Mouse (Mus musculus): ENCODE data around the gene Spg21. TPM values are rescaled to one million over a fixed set of nuclear protein-coding genes. Genes with fewer than 3 reads are reported as not detected.

The Spg21 gene
- 93.6 and 101 TPM in 2 replicates for polyA plus RNA-seq (2016; fragmentation: Nextera tagmentation; extraction: Ambion mirVana)

GRCm38 (mm10) chr9:65460732-65461442 is at the start of gene Spg21:
TSS of gene Spg21 (plus strand) at chr9:65460947.
- no peaks in the 10 kb centered on the region for H3K27me3 ChIP-seq (ENCODE audit: low read depth, poor library complexity, severe bottlenecking)
- under 1% methylated on average over 53 of the region's 53 CpGs for WGBS
- H3K27ac ChIP-seq (replicated peaks), result peak within 1 kb of the TSS; percentile 91
- DNase-seq (ENCODE audit: low spot score), result peak; percentile 98
- peak within 1 kb of the TSS; percentile 94 for H3K4me3 ChIP-seq
- no peaks in the 10 kb centered on the region for H3K9me3 ChIP-seq (replicated peaks)
- H3K36me3 ChIP-seq, result peaks cover 17% of the 10 kb centered on the region
- peaks cover 22% of the 10 kb centered on the region for H3K4me1 ChIP-seq

GRCm38 (mm10) chr9:65411326-65411725 is 49.4 kb upstream of the Spg21 start:
- Histone ChIP-seq H3K27me3 (ENCODE audit: low read depth, poor library complexity, severe bottlenecking) (no peaks in the 10 kb centered on the region), H3K9me3 (replicated peaks) (no peaks in the 10 kb centered on the region), H3K4me1 (no peaks in the 10 kb centered on the region), H3K36me3 (no peaks in the 10 kb centered on the region), H3K4me3 (no peak overlapping the region), H3K27ac (replicated peaks) (no peak overlapping the region)
- DNase-seq (ENCODE audit: low spot score), result no peak
- 83% methylated on average over 3 of the region's 3 CpGs for WGBS

- Histone ChIP-seq H3K4me3 (no peak overlapping the region), H3K9me3 (replicated peaks) (no peaks in the 10 kb centered on the region), H3K27me3 (ENCODE audit: low read depth, poor library complexity, severe bottlenecking) (no peaks in the 10 kb centered on the region), H3K27ac (replicated peaks) (no peak overlapping the region), H3K4me1 (no peaks in the 10 kb centered on the region), H3K36me3 (no peaks in the 10 kb centered on the region)
- DNase-seq (ENCODE audit: low spot score), result no peak
- WGBS, result 46% methylated on average over 3 of the region's 3 CpGs
Observed at GRCm38 (mm10) chr9:65417738-65418137, 43.0 kb upstream of the Spg21 start.

- DNase-seq (ENCODE audit: low spot score), result no peak
- Histone ChIP-seq H3K4me3 (no peak overlapping the region), H3K36me3 (no peaks in the 10 kb centered on the region), H3K4me1 (no peaks in the 10 kb centered on the region), H3K27me3 (ENCODE audit: low read depth, poor library complexity, severe bottlenecking) (no peaks in the 10 kb centered on the region), H3K9me3 (replicated peaks) (no peaks in the 10 kb centered on the region), H3K27ac (replicated peaks) (no peak overlapping the region)
- 83% methylated on average over 3 of the region's 3 CpGs for WGBS
Observed at GRCm38 (mm10) chr9:65419633-65420032, 41.1 kb upstream of the Spg21 start.

GRCm38 (mm10) chr9:65422760-65423501 is 37.8 kb upstream of the Spg21 start, which contains the start of gene Slc51b:
TSS of gene Slc51b (minus strand) at chr9:65422955.
- H3K4me1 ChIP-seq, result no peaks in the 10 kb centered on the region
- 85% methylated on average over 11 of the region's 11 CpGs for WGBS
- H3K4me3 ChIP-seq, result no peak within 1 kb of the TSS
- H3K9me3 ChIP-seq (replicated peaks), result no peaks in the 10 kb centered on the region
- H3K27me3 ChIP-seq (ENCODE audit: low read depth, poor library complexity, severe bottlenecking), result no peaks in the 10 kb centered on the region
- H3K27ac ChIP-seq (replicated peaks), result no peak within 1 kb of the TSS
- H3K36me3 ChIP-seq, result no peaks in the 10 kb centered on the region
- DNase-seq (ENCODE audit: low spot score), result no peak

GRCm38 (mm10) chr9:65424393-65424792 is 36.4 kb upstream of the Spg21 start:
- DNase-seq (ENCODE audit: low spot score), result no peak
- no peaks in the 10 kb centered on the region for H3K27me3 ChIP-seq (ENCODE audit: low read depth, poor library complexity, severe bottlenecking)
- no peak overlapping the region for H3K27ac ChIP-seq (replicated peaks)
- no peaks in the 10 kb centered on the region for H3K4me1 ChIP-seq
- WGBS, result 51% methylated on average over 3 of the region's 3 CpGs
- no peak overlapping the region for H3K4me3 ChIP-seq
- no peaks in the 10 kb centered on the region for H3K9me3 ChIP-seq (replicated peaks)
- H3K36me3 ChIP-seq, result no peaks in the 10 kb centered on the region

GRCm38 (mm10) chr9:65427511-65427910 is 33.2 kb upstream of the Spg21 start:
- Histone ChIP-seq H3K36me3 (no peaks in the 10 kb centered on the region), H3K27me3 (ENCODE audit: low read depth, poor library complexity, severe bottlenecking) (no peaks in the 10 kb centered on the region), H3K27ac (replicated peaks) (no peak overlapping the region), H3K9me3 (replicated peaks) (no peaks in the 10 kb centered on the region), H3K4me1 (no peaks in the 10 kb centered on the region), H3K4me3 (no peak overlapping the region)
- WGBS, result 76% methylated on average over 2 of the region's 2 CpGs
- no peak for DNase-seq (ENCODE audit: low spot score)

GRCm38 (mm10) chr9:65428003-65428402 is 32.7 kb upstream of the Spg21 start:
- Histone ChIP-seq H3K27me3 (ENCODE audit: low read depth, poor library complexity, severe bottlenecking) (no peaks in the 10 kb centered on the region), H3K9me3 (replicated peaks) (no peaks in the 10 kb centered on the region), H3K27ac (replicated peaks) (no peak overlapping the region), H3K36me3 (no peaks in the 10 kb centered on the region), H3K4me1 (no peaks in the 10 kb centered on the region), H3K4me3 (no peak overlapping the region)
- no peak for DNase-seq (ENCODE audit: low spot score)
- WGBS, result 86% methylated on average over 5 of the region's 5 CpGs

GRCm38 (mm10) chr9:65430401-65430800 is 30.3 kb upstream of the Spg21 start:
- H3K4me1 ChIP-seq, result no peaks in the 10 kb centered on the region
- no peak overlapping the region for H3K27ac ChIP-seq (replicated peaks)
- no peak overlapping the region for H3K4me3 ChIP-seq
- no peak for DNase-seq (ENCODE audit: low spot score)
- no peaks in the 10 kb centered on the region for H3K27me3 ChIP-seq (ENCODE audit: low read depth, poor library complexity, severe bottlenecking)
- no peaks in the 10 kb centered on the region for H3K36me3 ChIP-seq
- no peaks in the 10 kb centered on the region for H3K9me3 ChIP-seq (replicated peaks)

GRCm38 (mm10) chr9:65430921-65431320 is 29.8 kb upstream of the Spg21 start:
- H3K27ac ChIP-seq (replicated peaks), result no peak overlapping the region
- no peak overlapping the region for H3K4me3 ChIP-seq
- no peak for DNase-seq (ENCODE audit: low spot score)
- no peaks in the 10 kb centered on the region for H3K9me3 ChIP-seq (replicated peaks)
- peaks cover 2% of the 10 kb centered on the region for H3K4me1 ChIP-seq
- H3K27me3 ChIP-seq (ENCODE audit: low read depth, poor library complexity, severe bottlenecking), result no peaks in the 10 kb centered on the region
- WGBS, result 88% methylated on average over 5 of the region's 5 CpGs
- H3K36me3 ChIP-seq, result no peaks in the 10 kb centered on the region

- Histone ChIP-seq H3K36me3 (no peaks in the 10 kb centered on the region), H3K27ac (replicated peaks) (no peak overlapping the region), H3K27me3 (ENCODE audit: low read depth, poor library complexity, severe bottlenecking) (no peaks in the 10 kb centered on the region), H3K9me3 (replicated peaks) (no peaks in the 10 kb centered on the region), H3K4me1 (peaks cover 11% of the 10 kb centered on the region), H3K4me3 (no peak overlapping the region)
- 4% methylated on average over 3 of the region's 3 CpGs for WGBS
- peak; percentile 74 for DNase-seq (ENCODE audit: low spot score)
Observed at GRCm38 (mm10) chr9:65432236-65432635, 28.5 kb upstream of the Spg21 start.

GRCm38 (mm10) chr9:65434140-65434539 is 26.6 kb upstream of the Spg21 start:
- Histone ChIP-seq H3K27ac (replicated peaks) (no peak overlapping the region), H3K4me3 (no peak overlapping the region), H3K4me1 (peaks cover 11% of the 10 kb centered on the region), H3K36me3 (peaks cover 12% of the 10 kb centered on the region), H3K9me3 (replicated peaks) (no peaks in the 10 kb centered on the region), H3K27me3 (ENCODE audit: low read depth, poor library complexity, severe bottlenecking) (no peaks in the 10 kb centered on the region)
- DNase-seq (ENCODE audit: low spot score), result peak; percentile 49
- 68% methylated on average over 5 of the region's 5 CpGs for WGBS

- Histone ChIP-seq H3K9me3 (replicated peaks) (no peaks in the 10 kb centered on the region), H3K4me1 (peaks cover 11% of the 10 kb centered on the region), H3K27ac (replicated peaks) (no peak overlapping the region), H3K27me3 (ENCODE audit: low read depth, poor library complexity, severe bottlenecking) (no peaks in the 10 kb centered on the region), H3K36me3 (peaks cover 19% of the 10 kb centered on the region), H3K4me3 (peak overlapping the region; percentile 97; the same call in 1 of the 2 replicates)
- DNase-seq (ENCODE audit: low spot score), result no peak
- WGBS, result 74% methylated on average over 4 of the region's 4 CpGs
Observed at GRCm38 (mm10) chr9:65435211-65435610, 25.5 kb upstream of the Spg21 start.
